Mouse (Mus musculus) stomach, embryonic 15.5 days (tissue): ENCODE measurements at regions not wholly inside any gene's neighbourhood (a gene's known extent, or its start where the extent isn't known, plus 50 kb on each side); places are given as distances from the start of the nearest gene placed in this dataset.

ENCODE experiments used
- ATAC-seq: fragments of 200-750 bp; cut with Nextera tagmentation; 2 replicates; pipeline ENCODE4 v1.8.0; 2017; ENCODE audit warnings: low read depth, moderate number of reproducible peaks, moderate TSS enrichment; ENCODE audit not compliant: insufficient read depth, low FRiP score
- H3K27ac ChIP-seq: fragments of 300-500 bp; sonication (generic); 2 replicates; pipeline ENCODE4 v1.5.1; 2015; ENCODE audit warnings: mild to moderate bottlenecking, inconsistent platforms
- H3K27me3 ChIP-seq: fragments of 300-500 bp; sonication (generic); replicated peaks from 2 replicates; pipeline ENCODE4 v1.6.1; 2015; ENCODE audit warnings: inconsistent platforms
- H3K36me3 ChIP-seq: fragments of 300-500 bp; sonication (generic); 2 replicates; pipeline ENCODE4 v1.6.1; 2015; ENCODE audit warnings: inconsistent platforms
- H3K4me1 ChIP-seq: fragments of 300-500 bp; sonication (generic); 2 replicates; pipeline ENCODE4 v1.6.1; 2015; ENCODE audit warnings: inconsistent platforms
- H3K4me2 ChIP-seq: fragments of 300-500 bp; sonication (generic); 2 replicates; pipeline ENCODE4 v1.6.1; 2015; ENCODE audit warnings: mild to moderate bottlenecking, inconsistent platforms
- H3K4me3 ChIP-seq: fragments of 300-500 bp; sonication (generic); replicated peaks from 2 replicates; pipeline ENCODE4 v1.5.1; 2015; ENCODE audit warnings: inconsistent platforms
- H3K9ac ChIP-seq: fragments of 300-500 bp; sonication (generic); 2 replicates; pipeline ENCODE4 v1.6.1; 2015; ENCODE audit warnings: inconsistent platforms
- H3K9me3 ChIP-seq: fragments of 300-500 bp; sonication (generic); 2 replicates; pipeline ENCODE4 v1.6.1; 2016; ENCODE audit warnings: inconsistent platforms
- WGBS: fragments of 180-500 bp; shearing (Covaris S2); methylation state at CpG from one replicate; pipeline ENCODE4 v1.1.7; 2015; 5-methylcytosine and 5-hydroxymethylcytosine counted together

- no peak overlapping the region for H3K27ac ChIP-seq
- H3K4me3 ChIP-seq, result no peak overlapping the region
- no peaks in the 10 kb centered on the region for H3K36me3 ChIP-seq
- H3K27me3 ChIP-seq, result no peaks in the 10 kb centered on the region
- H3K9ac ChIP-seq, result no peak overlapping the region
- WGBS, result 37% methylated on average over 10 of the region's 10 CpGs
- H3K9me3 ChIP-seq, result no peaks in the 10 kb centered on the region
- no peak overlapping the region for H3K4me2 ChIP-seq
- no peaks in the 10 kb centered on the region for H3K4me1 ChIP-seq
- ATAC-seq, result no peak
Observed at GRCm38 (mm10) chr14:76857196-76857773, 179.3 kb upstream of the Ccdc122 start.

- H3K36me3 ChIP-seq, result no peaks in the 10 kb centered on the region
- no peak for ATAC-seq
- H3K4me1 ChIP-seq, result 0 out of 2 replicates have a peak, but pooled peaks cover 2% of the 10 kb centered on the region
- no peak overlapping the region for H3K27ac ChIP-seq
- H3K4me3 ChIP-seq, result no peak overlapping the region
- 28% methylated on average over 8 of the region's 8 CpGs for WGBS
- no peak overlapping the region for H3K4me2 ChIP-seq
- H3K9me3 ChIP-seq, result no peaks in the 10 kb centered on the region
- H3K9ac ChIP-seq, result no peak overlapping the region
- no peaks in the 10 kb centered on the region for H3K27me3 ChIP-seq
Observed at GRCm38 (mm10) chr14:76856591-76856990, 180.0 kb upstream of the Ccdc122 start.

- H3K4me3 ChIP-seq, result no peak overlapping the region
- H3K4me1 ChIP-seq, result peaks cover 5% of the 10 kb centered on the region
- no peak for ATAC-seq
- no peaks in the 10 kb centered on the region for H3K9me3 ChIP-seq
- H3K9ac ChIP-seq, result no peak overlapping the region
- H3K27me3 ChIP-seq, result no peaks in the 10 kb centered on the region
- 80% methylated on average over 11 of the region's 11 CpGs for WGBS
- no peaks in the 10 kb centered on the region for H3K36me3 ChIP-seq
- H3K27ac ChIP-seq, result no peak overlapping the region
- H3K4me2 ChIP-seq, result no peak overlapping the region
Observed at GRCm38 (mm10) chr14:76854965-76855364, 181.6 kb upstream of the Ccdc122 start.

- 52% methylated on average over 10 of the region's 10 CpGs for WGBS
- no peaks in the 10 kb centered on the region for H3K36me3 ChIP-seq
- no peak for ATAC-seq
Observed at GRCm38 (mm10) chr14:76851473-76852214, 184.9 kb upstream of the Ccdc122 start.

GRCm38 (mm10) chr14:76850641-76851040 lies 185.9 kb upstream of the Ccdc122 start:
- no peak for ATAC-seq
- 87% methylated on average over 4 of the region's 4 CpGs for WGBS
- Histone ChIP-seq H3K27me3 (no peaks in the 10 kb centered on the region), H3K27ac (no peak overlapping the region), H3K36me3 (no peaks in the 10 kb centered on the region), H3K9ac (no peak overlapping the region), H3K4me1 (peaks cover 5% of the 10 kb centered on the region), H3K4me2 (no peak overlapping the region), H3K9me3 (no peaks in the 10 kb centered on the region), H3K4me3 (no peak overlapping the region)

More at GRCm38 (mm10) chr14:76851473-76852214, 184.9 kb upstream of the Ccdc122 start:
- Histone ChIP-seq H3K9ac (no peak overlapping the region), H3K27me3 (no peaks in the 10 kb centered on the region), H3K9me3 (no peaks in the 10 kb centered on the region), H3K27ac (no peak overlapping the region), H3K4me2 (no peak overlapping the region), H3K4me3 (no peak overlapping the region), H3K4me1 (peaks cover 5% of the 10 kb centered on the region)

GRCm38 (mm10) chr14:76850051-76850450 lies 186.5 kb upstream of the Ccdc122 start:
- 0 out of 2 replicates have a peak overlapping the region, but pooled peaks have one; percentile 3 for H3K4me2 ChIP-seq
- H3K36me3 ChIP-seq, result no peaks in the 10 kb centered on the region
- H3K9ac ChIP-seq, result no peak overlapping the region
- no peak for ATAC-seq
- H3K4me1 ChIP-seq, result peaks cover 5% of the 10 kb centered on the region
- H3K27me3 ChIP-seq, result no peaks in the 10 kb centered on the region
- no peaks in the 10 kb centered on the region for H3K9me3 ChIP-seq
- no peak overlapping the region for H3K27ac ChIP-seq
- no peak overlapping the region for H3K4me3 ChIP-seq
- WGBS, result 34% methylated on average over 13 of the region's 13 CpGs

GRCm38 (mm10) chr14:76849636-76850035 lies 186.9 kb upstream of the Ccdc122 start:
- Histone ChIP-seq H3K27me3 (no peaks in the 10 kb centered on the region), H3K27ac (no peak overlapping the region), H3K9ac (no peak overlapping the region), H3K4me3 (no peak overlapping the region), H3K4me2 (no peak overlapping the region), H3K36me3 (no peaks in the 10 kb centered on the region), H3K9me3 (no peaks in the 10 kb centered on the region), H3K4me1 (peaks cover 5% of the 10 kb centered on the region)
- WGBS, result 56% methylated on average over 6 of the region's 6 CpGs
- ATAC-seq, result no peak

- Histone ChIP-seq H3K4me2 (no peak overlapping the region), H3K36me3 (no peaks in the 10 kb centered on the region), H3K9me3 (no peaks in the 10 kb centered on the region), H3K27ac (no peak overlapping the region), H3K4me1 (peaks cover 5% of the 10 kb centered on the region), H3K9ac (no peak overlapping the region), H3K4me3 (no peak overlapping the region), H3K27me3 (no peaks in the 10 kb centered on the region)
- ATAC-seq, result no peak
- 70% methylated on average over 3 of the region's 3 CpGs for WGBS
Observed at GRCm38 (mm10) chr14:76849071-76849470, 187.5 kb upstream of the Ccdc122 start.

GRCm38 (mm10) chr14:76845706-76846105 lies 190.9 kb upstream of the Ccdc122 start:
- no peak for ATAC-seq
- WGBS, result 71% methylated on average over 3 of the region's 3 CpGs

GRCm38 (mm10) chr14:76844717-76845116 lies 191.9 kb upstream of the Ccdc122 start:
- Histone ChIP-seq H3K27me3 (no peaks in the 10 kb centered on the region), H3K4me2 (no peak overlapping the region), H3K27ac (no peak overlapping the region), H3K36me3 (no peaks in the 10 kb centered on the region), H3K9ac (no peak overlapping the region), H3K9me3 (no peaks in the 10 kb centered on the region), H3K4me1 (no peaks in the 10 kb centered on the region), H3K4me3 (no peak overlapping the region)
- ATAC-seq, result no peak
- 81% methylated on average over 1 of the region's 1 CpGs for WGBS

More at GRCm38 (mm10) chr14:76845706-76846105, 190.9 kb upstream of the Ccdc122 start:
- Histone ChIP-seq H3K4me1 (no peaks in the 10 kb centered on the region; the same call in 1 of the 2 replicates), H3K27me3 (no peaks in the 10 kb centered on the region), H3K36me3 (no peaks in the 10 kb centered on the region), H3K9ac (no peak overlapping the region), H3K9me3 (no peaks in the 10 kb centered on the region), H3K4me3 (no peak overlapping the region), H3K4me2 (no peak overlapping the region), H3K27ac (no peak overlapping the region)

- Histone ChIP-seq H3K4me2 (no peak overlapping the region), H3K4me3 (no peak overlapping the region), H3K9ac (no peak overlapping the region), H3K9me3 (no peaks in the 10 kb centered on the region), H3K4me1 (no peaks in the 10 kb centered on the region), H3K36me3 (no peaks in the 10 kb centered on the region), H3K27ac (no peak overlapping the region), H3K27me3 (no peaks in the 10 kb centered on the region)
- no peak; the same call in 1 of the 2 replicates for ATAC-seq
- 83% methylated on average over 5 of the region's 5 CpGs for WGBS
Observed at GRCm38 (mm10) chr14:76837583-76838220, 198.9 kb upstream of the Ccdc122 start.

GRCm38 (mm10) chr14:76836926-76837516 lies 199.6 kb upstream of the Ccdc122 start:
- Histone ChIP-seq H3K4me2 (no peak overlapping the region), H3K36me3 (no peaks in the 10 kb centered on the region), H3K9me3 (no peaks in the 10 kb centered on the region), H3K4me3 (no peak overlapping the region), H3K9ac (no peak overlapping the region), H3K27me3 (no peaks in the 10 kb centered on the region), H3K4me1 (no peaks in the 10 kb centered on the region), H3K27ac (no peak overlapping the region)
- WGBS, result 64% methylated on average over 10 of the region's 10 CpGs
- ATAC-seq, result no peak
